Mouse (Mus musculus): ENCODE measurements at regions not wholly inside any gene's neighbourhood (a gene's known extent, or its start where the extent isn't known, plus 50 kb on each side); places are given as distances from the start of the nearest gene placed in this dataset.
A peak's percentile ranks its signal among the peaks of the same experiment; 100 is the strongest.

DNA sequence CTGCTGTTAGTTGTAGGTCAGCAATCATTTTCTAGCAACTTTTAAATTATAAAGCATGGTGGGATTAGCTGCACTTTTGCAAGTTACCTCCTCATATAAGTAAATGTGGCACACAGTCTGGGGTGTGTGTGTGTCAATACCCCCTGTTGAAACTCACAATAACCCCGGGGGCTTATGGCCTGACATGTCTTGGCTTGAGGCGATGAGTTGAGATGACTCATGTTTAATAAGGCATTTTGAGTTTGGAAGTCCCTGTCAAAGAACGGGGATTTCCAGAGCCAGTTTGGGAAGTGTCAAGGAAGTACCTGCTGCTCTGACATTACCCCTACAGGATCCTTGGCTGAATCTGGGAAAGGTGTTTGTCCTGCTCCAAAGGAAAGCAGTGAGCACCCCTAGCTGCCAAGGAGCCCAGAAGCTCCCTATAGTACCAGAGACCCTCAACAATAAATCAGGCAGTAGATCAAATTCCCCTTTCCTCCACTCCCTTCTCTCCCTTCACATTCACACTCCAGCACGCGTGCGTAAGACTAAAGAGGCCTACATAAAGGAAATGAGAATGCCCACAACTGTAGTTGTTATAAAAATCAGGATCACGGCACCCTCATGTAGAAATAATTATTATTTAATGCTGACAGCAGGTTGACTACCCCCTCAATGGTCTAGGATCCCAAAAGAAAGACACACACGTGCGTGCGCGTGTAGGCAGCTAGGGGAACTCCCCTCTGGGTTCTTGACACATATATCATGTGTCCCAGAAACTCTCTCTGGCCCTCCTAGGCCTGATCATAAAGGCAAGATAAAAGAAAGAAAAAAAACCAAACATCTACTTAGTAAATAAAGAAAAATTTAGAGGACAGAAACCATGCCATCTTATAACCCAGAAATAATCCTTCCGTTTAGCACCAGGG lies 216.3 kb upstream of the Cdh5 start:
- DNase-seq (ENCODE audit: low spot score): no peak

DNA sequence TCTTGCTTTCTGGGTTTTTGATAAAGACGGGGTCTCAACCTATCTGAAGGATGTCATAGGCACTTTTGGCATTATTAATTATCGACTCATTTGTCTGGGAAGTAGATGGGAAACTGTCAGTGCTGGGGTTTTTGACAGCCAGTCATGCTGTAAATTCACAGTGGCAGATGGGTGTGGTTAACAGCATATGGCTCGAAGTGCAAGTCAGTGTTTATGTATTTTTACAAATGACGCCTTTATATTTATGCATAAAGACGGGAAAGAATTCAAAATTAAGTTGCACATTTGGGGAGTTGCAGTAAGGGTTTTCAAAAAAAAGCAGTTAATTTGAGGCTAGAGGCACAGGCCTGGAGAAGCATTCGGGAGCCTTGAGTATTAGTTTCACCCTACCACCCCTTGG lies 206.8 kb upstream of the Cdh5 start:
- DNase-seq (ENCODE audit: low spot score): no peak

DNA sequence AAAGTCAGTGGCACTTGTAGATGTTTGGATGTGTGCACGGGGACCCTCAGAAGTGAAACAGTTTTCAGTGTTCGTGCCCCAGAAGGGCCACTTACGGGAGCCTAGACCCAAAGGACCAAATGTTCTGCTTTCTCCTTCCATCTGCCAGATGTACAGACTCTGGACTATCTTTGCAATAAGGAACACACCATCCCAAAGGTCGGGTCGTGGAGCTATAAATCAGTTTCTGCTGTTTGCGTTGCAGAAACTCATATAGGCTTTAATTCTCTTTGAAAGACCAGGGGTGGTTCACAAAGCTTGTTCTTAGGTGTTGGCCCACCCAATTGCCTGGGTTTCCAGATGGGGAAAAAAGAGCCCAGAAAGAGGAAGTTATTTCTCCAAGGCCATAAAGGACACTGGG lies 206.3 kb upstream of the Cdh5 start:
- no peak for DNase-seq (ENCODE audit: low spot score)

DNA sequence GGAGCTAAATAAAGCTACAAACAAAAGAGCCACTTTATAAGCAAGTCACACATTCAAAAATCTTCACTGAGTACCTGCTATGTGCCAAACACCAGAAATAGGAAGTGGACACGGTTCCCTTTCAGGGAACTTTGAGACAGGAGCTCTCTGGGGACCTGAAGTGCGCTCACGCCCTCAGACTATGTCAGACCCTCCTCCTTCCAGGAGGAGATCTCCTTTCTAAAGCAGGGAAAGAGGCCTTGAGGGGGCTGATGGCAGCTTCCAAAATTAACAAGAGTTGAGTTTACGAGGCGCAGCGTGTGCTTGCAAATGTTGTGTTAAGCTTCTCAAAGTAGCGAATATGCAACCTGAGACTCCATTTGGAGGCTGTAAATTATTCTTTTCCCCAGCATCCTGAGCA lies 204.0 kb upstream of the Cdh5 start:
- no peak for DNase-seq (ENCODE audit: low spot score)

DNA sequence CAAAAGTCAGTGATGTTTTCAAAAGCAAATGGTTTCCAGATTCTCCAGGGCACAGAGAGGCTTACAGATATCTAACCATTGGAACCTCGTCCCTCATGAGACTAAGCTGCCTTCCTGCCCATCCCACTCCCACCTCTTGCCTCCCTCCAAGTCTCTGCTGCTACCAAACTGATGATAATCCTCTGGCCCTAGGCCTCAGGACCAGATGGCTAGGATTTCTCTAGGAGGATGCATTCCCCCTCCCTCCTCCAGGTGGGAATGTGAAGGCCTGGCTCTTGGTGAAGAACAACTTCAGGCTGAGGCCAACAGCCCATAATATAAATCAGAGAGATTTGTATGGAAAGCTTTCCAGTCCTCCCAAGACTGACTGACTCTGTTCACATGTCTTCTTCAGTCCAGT lies 198.9 kb upstream of the Cdh5 start:
- no peak for DNase-seq (ENCODE audit: low spot score)

DNA sequence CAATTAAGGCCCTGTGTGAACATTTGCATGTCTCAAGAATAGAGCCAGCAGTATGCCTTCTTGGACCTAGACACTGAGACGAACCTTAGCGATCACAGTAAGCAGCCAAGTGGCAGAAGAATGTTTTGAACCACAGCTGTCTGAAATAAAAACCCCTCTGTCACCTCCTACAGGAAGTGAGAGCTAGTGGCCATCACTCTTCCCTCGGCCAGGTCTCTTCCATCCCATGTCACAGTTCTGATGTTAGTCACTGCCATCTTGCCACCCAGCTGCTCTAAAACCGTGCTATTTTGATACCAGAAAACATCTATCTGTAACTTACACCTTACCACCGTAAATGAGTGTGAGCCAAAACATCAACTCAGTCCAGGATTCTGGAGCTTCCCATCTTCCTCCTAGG lies 197.8 kb upstream of the Cdh5 start:
- no peak for DNase-seq (ENCODE audit: low spot score)

DNA sequence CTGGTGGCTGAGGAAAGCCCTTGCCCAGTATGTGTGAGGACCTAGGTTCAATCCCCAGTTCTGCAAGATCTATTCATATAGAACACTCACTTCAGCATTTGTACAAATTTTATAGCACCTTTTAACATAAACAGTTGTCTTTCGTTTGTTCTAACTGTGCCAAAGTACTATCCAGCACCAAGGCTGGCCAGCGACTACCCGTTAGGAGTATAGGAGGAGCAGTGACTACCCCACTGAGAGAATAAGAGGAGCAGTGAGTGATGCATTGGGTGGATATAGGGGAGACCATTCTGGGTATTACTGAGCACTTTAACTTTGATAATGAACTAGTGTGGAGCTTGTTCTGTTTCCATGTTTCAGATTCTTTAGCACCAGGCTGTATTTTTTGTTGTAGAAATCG lies 193.8 kb upstream of the Cdh5 start:
- no peak for DNase-seq (ENCODE audit: low spot score)

DNA sequence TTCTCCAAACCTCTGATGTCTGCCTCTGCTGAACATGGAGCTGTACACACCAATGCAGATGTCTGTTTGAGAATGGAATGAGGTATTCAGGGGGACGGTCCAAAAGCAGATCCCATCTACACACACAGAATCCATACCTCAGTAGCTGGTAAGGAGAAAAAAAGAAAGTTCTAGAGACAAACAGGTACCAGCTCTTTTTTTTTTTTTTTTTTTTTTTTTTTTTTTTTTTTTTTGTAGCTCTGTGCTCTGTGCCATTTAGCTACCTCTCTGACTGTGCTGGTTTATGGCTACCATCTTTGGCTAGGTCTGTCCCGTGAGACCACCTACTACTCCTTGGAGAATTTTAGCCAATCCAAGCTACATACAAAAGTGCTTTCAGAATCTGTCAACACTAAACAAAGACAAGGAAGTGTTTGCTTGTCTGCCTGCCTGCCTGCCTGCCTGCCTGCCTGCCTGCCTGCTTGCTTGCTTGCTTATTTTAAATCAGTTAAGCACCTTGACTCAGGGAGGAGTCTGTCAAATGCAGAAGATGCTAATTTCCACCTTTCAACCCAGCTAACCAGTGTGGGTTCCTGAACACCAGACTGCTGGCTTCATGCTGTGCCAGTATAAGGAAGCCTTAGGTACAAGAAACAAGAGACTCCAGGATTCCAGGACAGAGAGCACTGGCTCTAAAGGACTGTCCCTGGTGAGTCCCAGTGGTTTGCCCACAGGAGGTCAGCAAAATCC lies 190.0 kb upstream of the Cdh5 start:
- DNase-seq (ENCODE audit: low spot score): no peak

DNA sequence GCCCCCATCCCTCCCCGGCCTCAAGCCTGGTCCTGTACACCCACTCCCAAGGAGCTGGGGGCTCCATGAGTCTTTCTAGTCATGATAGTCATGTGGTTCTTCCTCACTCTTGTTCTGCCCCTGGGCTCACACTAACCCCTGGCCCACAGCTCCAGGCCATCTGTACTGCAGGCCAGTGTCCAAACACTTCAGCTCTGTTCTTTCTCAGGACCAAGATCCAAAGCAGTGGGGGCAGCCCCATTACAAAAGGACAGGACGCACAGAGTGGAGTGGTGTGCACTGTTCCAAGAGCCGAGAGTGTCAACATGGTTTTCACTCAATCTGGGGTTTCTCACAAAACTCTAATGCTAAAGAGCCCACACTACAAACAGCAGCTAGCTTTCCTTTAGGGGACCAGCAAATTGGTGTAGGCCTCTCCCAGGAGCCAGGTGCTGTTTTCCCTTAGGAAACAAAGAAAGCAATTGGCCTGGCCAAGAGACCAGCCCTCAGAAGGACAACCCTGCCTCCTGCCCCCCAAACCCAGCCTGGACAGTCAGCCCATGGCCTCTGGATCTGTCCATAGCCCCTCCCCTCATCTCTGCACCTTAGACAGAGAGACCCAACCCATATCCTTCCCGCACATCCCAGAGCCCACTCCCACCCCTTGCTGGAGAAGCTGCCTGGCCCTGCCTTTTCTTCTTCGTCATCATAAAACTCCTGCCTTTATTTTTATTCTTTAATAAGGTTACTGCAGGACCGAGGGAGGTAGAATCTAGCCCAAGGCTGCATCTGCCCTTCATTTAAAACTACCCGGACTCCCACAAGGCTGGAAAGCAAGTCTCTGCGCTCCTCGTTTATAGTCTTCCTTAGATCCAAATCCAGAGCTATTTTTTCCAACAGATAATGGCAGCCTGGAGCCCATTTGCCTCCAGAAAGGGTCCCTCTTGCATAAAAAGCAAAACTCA lies 188.2 kb upstream of the Cdh5 start:
- DNase-seq (ENCODE audit: low spot score): no peak

DNA sequence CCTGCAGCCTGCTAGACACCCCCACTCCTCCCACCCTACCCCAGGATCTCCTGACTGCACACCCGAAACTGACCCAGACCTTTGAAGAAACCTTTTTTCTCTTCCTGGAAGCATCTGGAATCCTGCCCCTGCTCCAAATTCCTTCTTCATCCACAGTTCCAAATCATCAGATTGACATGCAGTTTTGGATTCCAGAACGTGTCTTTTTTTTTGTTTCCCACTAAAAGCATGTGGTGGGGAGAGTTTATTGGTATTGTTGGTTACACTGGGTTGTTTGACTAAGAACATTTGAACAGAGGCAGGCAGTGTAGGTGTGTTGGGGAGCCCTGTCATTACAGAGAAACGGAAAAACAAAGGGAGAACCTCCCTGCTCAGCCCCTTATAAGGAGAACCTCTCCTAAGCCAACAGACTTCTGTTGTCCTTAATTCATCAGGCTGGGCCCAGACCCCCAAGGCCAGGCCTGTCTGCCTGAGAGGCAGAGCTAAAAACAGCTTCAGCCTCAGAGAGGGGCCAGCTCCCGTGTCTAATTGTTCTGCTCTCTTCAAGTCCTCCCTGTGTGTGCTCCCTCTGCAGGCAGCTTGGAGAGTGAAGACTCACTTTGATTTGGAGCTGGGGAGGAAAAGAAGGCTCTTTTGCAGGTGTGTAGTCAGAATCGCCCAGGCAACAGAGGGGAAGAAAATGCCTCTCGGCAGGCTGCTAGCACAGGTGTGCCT lies 187.3 kb upstream of the Cdh5 start:
- DNase-seq (ENCODE audit: low spot score): peak; percentile 63

DNA sequence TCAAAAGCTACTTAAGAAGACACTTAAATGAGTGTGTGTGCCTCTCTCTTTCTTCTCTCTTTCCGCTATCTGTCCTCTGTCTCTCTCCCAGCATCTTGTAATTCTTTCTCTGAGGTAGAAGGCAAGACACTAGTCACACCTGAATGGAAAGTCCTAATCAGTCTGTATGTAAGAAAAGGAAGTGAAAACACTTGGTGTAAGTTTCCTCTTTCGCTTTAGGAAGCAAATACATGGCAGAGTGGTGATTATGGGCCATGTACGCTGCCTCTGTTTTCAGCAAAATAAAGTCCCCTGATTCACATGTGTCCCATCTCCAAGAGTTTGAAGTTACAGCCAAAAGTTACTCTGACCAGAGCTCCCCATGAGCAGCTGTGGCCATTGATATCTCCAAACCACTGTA lies 182.1 kb upstream of the Cdh5 start:
- no peak for DNase-seq (ENCODE audit: low spot score)

DNA sequence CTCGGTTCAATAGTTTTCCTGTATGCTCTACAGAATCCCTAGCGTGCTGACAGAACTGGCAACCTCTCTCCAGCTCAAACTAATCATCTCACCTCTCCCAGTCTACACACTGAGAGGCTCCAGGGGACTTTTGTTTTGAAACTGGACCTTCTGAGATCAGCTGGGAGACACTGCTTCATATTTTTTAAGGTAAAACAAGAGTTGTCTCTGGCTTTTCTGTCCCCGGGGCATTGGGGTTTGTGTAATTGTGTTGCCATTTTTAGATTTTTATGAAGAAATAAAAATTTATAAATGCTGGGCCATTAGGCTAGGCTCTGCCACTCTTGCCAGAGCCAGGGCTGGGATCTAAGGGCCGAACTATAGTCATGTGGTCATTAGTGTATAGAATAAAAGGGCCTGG lies 179.8 kb upstream of the Cdh5 start:
- no peak for DNase-seq (ENCODE audit: low spot score)

DNA sequence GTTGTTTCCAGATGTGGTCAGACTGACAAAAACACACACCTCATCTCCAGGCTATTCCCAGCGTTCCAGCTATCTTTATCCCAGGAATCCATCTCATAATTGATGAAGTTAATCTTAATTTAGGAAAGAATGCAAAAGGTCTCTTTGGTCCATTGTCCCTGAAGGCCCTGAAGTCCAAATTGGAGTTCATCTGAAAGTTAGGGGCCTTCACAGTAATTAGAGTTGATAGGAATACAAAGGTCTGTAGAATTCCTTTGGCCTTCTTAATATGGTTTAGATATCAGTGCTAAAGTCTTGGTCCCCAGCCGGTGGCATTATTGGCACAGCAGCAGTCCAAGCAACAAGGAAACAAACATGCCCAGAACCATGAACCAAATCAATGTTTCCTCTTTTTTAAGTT lies 178.7 kb upstream of the Cdh5 start:
- DNase-seq (ENCODE audit: low spot score): no peak

DNA sequence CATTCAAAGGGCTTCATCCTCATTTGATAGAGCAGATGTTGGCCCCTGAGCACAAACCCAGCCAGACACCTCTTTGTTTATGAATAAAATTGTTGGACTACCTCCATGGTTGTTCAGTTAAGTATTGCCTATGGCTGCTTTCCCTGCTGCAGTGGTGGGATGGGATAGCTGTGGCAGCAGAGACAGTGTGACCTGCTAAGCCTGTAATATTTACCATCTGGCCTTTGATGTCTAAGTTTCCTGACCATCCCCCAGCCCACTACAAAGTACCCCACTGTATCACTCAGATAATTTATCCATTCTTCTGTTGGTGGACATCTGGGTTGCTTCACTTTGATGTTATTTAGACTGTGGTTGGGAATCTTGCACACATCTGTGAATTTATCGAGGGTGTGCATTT lies 168.7 kb upstream of the Cdh5 start:
- peak; percentile 47 for DNase-seq (ENCODE audit: low spot score)

DNA sequence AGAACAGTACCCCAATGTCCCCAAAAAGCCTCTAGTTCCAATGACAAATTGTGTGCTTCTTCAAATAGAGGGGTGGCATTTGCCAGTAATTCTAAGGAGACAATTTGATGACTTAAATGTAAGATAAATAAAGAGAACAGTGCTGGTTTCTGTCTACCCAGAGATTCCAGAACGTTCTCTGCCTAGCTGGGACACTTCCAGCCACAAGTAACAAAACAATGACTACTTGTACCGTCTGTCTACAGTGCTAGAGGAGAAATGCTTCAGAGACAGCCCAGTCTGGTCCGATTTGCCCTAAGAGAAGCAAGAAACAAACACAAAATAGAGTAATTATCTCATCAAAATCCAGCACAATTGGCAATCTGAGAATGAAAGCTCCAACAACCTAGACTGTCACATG lies 164.9 kb upstream of the Cdh5 start:
- DNase-seq (ENCODE audit: low spot score): no peak

DNA sequence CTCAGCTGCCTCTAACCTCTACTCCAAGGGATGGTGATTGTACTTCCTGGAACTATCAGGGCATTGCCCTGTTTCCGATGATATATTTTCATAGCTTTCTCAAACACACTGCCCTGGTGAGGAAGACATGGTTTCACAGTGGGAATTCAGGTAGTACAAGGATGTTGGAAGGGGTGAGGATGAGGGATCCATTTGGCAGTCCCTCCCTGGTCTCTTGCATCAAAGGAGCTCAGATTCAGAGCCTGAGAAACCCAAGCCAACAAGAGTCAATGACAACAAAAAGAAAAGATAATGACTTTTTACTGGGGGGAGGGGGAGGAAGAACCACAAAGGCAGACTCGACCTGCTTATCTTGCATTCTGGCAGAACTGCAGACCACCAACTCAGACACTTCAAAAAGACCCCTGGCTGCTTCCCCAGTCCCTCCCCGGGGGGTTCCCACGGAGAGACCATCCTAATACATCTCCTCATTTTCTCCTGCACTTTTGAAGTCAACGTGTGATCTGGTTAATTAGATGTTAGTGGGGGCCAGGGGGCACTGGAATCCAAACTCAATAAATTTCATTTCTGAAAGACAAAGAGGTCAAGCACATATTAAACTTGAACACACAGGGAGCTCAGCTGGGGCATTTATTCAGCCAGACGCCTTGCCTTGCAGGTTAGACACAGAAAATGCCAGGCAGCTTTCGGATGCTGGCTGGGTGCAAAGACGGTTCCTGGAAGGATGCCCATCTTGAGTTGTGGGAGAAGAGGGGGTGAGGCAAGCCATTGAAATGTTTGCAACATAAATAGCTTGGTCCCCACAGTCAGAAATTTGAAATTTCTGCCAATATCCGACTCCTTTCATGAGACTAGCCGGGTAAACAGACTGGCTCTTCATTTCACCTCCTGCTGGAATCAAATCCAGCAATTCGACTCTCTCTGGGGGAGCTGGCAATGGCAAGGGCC lies 162.9 kb upstream of the Cdh5 start:
- DNase-seq (ENCODE audit: low spot score): no peak

DNA sequence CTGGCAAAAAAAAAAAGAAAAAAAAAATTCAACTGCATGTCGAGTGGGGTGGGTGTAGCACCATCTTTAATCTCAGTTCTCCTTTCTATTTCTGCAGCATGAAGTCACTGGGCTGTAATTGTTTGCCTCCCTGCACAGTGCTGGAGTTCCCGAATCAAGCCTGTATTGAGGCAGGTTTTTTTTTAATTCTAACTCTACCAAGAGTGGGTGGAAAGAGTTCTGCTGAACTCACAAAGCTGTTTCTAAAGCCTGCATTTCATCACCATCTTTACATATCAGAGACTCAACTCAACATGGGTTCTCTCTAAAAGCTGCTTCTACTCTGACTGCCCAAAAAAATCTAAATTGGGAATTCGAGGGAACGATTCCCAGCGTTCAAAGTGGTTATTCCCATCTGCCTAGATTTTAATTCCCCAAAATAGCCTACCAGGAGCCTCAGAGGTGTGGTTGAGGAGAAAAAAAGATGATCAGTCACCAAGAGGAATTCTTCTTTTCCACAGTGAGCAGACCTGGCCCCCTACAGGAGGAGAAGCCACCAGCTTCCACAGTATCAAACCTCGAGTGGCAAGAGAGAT lies 160.4 kb upstream of the Cdh5 start:
- no peak for DNase-seq (ENCODE audit: low spot score)

DNA sequence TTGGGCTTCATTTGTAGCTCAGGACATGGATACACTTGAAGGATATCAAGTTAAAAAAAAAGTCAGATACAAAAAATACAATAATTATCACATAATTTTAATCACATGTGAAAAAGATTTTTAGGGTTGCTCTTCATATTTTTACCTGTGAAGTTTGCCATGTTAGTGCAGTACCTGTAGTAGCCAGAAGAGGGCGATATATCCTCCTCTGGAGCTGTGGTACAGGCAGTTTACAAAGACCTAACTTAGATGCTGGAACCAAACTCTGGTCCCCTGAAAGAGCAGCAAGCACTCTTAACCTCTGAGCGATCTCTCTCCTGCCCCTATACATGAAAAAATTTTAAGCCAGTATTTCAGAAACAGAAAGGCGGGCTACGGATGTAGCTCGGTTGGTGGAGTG lies 153.0 kb upstream of the Cdh5 start:
- DNase-seq (ENCODE audit: low spot score): peak; percentile 8

DNA sequence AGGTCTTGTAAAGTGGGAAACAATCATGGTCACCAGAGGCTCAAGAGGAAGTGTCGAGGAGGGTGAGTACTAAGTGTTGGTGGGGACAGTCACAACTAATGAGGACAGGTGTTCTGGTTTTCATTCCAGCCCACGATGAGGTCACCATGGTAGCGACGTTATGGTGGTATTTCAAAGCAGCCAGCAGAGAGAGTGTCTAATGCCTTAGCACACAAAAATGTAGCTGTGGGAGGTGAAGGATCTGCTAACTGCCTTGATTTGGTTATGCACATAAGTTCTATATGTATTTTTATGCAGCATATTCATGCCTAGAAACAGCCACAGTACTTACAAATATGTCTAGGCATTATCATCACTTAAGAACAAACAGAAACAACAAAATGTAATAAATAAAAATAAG lies 151.0 kb upstream of the Cdh5 start:
- DNase-seq (ENCODE audit: low spot score): no peak

DNA sequence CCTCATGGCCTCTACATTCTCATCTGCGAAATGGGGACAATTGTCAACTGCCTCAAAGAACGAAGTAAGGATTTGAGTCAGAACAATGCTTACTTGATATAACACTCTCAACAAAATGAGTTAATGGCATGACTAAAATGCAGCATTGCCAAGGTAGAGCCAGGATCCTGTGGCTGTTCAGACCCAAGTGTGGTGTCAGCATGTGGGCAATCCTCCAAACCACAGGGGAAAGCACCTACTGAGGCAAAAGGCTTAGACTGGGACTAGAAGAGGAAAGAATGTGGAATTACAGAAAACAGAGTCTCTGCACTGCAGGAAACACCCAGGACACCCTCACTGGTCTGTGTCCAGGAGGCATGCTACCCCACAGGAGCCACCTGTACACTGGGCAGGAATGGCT lies 147.8 kb upstream of the Cdh5 start:
- no peak for DNase-seq (ENCODE audit: low spot score)

Measured in embryo, embryonic 10.5 days (tissue).